Mouse (Mus musculus): Measurements from ENCODE around the gene Gm28042. TPM values are rescaled to one million over a fixed set of nuclear protein-coding genes. Genes with fewer than 3 reads are reported as not detected.

Gm28042 gene
- 1 to 10 TPM; 2.5 to 2.9 TPM for polyA plus RNA-seq (2017; shearing (Covaris generic))

DNA sequence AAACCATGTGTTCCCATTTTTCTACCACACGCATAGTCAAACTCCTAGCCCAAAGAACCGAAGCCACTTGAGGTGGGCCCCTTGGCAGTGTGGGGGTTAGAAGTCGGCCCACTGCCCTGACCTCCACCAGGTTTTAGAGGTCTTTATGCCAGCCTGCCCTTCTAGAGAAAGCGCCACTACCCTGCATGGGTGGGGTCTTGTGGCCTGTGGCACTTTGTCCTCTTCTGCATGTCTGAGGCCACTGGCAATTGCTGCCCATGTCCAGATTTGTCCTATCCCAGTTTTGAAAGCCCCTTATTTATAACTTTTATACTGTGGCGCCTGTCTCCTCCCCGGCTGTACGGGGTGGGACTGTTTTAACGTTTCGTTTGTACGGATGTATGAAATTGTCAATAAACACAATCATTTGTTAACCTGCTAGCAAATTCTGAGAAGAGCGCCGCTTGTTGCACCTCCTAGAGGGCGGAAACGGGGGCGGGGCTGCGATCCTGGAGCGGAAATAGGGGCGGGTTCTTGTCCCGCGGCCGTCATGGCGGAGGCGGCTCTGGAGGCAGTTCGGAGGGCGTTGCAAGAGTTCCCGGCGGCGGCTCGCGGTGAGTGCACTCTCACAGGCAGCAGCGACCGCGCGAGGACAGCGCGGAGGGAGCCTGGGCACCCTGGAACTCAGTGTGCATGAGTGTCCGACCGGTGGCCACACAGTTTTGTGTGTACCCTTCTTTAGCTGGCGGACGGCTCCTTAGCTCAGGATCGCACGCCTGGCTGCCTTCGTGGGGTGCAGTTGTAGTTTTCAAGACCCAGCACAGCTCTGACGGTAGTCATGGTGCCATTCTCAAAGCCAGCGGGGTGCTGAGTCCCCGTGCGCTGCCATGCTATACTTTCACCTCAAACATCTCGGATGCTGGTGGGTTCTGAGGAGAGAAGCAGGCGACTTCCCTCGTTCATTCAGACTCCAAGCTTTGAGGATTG is at the start of gene Gm28042, which contains the start of gene Jmjd7:
Gm28042 (plus strand) TSS at position 510 of the 966 bp plus-strand sequence.
Jmjd7 (plus strand) TSS at position 500 of the 966 bp plus-strand sequence.
- peak; percentile 96 for ATAC-seq

DNA sequence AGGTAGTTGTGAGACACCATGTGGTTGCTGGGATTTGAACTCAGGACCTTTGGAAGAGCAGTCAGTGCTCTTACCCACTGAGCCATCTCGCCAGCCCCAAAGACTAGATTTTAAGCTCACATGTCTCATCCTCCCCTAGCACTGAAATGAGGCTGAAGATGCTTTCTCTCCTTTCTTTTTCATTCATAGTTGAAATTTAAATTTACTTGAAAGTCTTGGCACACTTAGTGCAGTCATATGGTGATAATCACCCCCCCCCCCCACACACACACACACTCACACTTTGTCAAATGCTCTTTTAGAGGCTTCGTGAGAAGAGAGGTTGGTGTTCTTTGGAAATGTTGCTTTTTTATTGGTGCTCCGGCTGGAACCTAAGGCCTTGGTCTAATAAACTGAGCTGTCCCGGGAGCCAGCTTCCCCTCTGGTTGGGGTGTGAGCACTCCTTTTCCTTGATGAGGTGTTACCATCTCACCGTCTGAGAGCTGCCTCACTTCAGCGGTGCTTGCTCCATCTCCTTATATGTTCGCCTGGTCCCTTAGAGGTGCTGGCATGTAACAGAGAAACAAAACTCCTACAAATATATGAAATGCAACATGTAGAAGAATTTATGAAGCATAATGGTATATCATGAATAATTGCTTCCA is 46.8 kb upstream of the Gm28042 start:
- no peak for ATAC-seq

DNA sequence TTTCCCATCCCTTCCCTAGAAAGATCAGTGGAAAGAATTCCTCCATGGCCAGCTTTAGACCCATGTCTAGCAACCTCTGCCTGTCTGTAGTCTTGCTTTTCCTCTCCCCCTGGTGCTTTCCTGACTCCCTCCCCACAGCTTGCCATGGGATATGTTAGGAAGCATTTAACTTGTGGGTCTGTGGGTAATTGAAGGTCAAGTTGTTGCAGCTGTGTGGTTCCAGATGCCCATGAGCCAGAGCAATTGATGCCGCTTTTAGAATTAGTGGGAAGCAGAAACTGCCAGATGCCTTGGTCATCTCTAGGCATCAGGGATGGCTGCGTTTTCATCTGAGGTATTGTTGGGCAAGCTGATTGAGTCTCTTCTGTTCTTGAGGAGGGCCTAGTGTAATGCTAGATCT is 45.7 kb upstream of the Gm28042 start:
- ATAC-seq: no peak

DNA sequence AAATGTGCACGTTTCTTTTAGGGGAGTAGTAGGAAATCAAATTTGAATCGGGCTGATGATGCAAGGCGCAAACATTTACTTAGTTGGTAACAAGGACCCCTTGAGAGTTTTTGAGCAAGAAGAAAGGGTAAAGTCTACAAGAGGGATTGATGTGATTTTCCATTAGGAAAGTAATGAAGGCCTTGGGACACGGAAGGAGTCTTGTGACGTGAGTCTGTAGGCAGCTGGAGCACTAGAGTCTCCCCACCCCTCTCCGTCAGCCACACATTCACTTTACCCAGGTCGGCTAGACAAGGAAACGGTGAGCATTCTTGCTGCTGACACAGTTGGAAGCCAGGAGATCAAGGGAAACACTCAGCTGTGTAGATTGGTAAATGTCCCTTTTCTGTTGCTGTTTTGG is 41.4 kb upstream of the Gm28042 start:
- no peak for ATAC-seq

DNA sequence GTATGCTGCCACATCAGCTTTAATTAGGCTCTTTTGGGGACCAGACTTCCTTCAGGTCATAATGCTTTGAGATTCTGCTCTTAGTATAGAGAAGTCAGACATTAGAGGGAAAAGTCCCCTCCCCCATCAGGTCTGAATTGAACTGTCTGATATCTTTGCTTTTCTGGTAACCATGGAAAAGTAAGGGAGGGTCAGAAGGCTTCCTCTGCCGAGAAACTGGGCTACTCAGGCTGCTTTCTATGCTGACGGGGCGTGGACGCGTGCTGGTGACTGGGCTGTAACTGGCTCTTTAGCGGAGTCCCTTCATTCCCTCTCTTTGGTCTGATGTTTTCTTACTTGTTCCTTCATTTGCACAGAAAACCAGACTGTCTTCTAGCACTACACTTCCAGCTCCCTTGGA is 40.9 kb upstream of the Gm28042 start:
- no peak for ATAC-seq

DNA sequence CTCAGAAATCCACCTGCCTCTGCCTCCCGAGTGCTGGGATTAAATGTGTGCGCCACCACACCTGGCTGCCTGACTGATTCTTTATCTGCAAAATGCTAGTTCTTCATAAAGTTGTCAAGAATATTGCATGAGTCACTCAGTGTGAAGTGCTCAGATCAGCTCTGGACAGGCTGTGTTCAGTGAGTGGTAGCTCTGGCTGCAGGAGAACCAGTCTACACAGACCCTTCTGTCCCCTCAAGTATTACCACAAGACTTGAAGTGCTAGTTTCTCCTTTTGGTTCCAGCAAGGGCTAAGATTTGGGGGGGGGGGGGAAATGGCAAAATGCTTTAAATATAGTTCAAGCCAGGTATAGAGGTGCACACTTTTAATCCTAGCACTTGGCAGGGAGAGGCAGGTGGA is 39.9 kb upstream of the Gm28042 start:
- ATAC-seq: no peak

DNA sequence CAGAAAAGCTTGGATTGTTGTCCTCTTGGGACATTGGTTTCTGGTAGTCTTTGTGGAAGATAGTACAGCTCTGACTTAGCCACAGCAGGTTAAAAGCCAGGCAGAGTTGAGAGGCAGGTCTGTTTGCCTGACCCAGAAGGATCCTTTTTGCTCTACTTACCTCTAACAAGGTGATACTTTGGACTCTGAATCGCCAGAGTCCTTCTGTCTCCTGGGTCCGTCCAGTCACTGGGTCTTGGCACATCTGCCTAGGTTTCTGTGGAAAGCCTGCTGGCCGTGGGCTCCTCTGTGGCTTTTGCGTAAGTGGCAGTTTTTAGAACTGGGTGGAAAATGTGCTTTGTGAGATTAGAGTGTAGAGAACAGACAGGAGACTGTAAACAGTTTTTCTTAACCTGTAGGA is 38.3 kb upstream of the Gm28042 start:
- ATAC-seq: no peak

DNA sequence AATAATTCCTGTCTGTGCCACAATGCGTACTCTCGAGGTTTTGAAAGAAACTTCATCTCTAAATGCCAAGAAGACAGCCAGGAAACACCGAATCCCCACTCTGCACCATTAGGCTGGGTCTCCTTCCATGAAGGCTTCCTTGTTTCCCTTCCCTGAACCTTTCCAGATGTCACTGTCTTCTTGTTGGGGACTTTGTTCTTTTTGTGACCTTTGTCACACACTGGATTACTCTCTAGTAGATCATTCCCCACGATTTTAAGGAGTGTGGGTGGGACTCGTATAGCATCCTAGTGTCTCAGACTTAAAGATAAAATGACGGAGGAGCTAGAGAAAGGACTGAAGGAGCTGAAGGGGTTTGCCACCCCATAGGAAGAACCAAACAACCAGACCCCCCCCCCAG is 36.4 kb upstream of the Gm28042 start:
- no peak for ATAC-seq

DNA sequence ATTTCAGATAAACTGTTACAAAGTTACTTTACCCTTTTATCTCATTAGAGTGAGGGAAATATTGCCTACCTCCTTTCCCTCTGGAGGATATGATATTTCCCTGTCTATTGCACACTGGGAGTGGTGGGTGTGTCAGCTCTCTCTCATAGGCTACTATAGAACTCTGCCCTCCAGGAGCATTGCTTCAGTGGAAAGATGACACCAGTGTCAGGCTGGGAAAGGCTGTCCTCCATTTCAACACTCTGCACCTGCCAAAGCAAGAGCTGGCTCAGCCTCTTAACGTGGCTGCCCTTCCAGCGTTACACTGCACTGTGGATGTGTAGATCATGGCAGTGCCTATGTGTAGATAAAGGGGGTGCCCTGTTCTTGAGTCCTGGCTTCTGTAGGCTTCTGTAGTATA is 34.9 kb upstream of the Gm28042 start:
- no peak for ATAC-seq

DNA sequence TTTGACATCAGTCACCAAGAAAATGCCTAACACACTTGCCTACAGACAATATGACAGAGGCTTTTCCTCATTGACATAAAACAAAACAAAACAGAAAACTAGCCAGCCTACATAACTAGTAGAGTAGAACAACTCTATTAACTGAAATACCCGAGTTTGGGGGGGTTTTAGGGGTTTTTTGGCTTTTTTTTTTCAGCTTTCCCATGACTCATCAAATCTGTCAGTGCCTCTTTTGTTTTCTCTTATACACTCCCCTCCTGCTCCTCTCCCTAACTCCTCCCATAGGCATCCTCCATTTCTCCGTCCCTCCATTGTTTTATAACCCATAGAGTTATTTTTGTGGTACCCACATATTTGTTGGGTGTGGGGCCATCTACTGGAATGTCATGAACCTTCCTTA is 33.8 kb upstream of the Gm28042 start:
- ATAC-seq: no peak

DNA sequence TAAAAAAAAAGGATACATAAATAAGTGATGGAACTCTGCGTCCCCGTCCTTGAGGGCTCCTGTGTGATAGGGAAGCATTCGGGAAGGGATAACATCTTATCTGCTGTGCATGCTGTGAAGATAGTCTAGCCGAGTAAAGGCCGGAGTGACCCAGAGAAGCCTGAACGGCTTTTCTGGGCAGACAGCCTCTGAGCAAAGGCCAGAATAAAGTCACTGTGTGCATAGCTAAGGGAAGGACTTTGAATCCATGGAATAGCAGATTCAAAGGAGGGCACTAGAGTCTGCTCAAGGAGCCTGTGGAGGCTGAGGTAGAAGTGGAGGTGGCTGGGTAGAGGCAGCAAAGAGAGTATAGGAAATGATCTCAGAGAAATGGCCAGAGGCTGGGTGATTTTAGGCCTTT is 32.5 kb upstream of the Gm28042 start:
- no peak for ATAC-seq

DNA sequence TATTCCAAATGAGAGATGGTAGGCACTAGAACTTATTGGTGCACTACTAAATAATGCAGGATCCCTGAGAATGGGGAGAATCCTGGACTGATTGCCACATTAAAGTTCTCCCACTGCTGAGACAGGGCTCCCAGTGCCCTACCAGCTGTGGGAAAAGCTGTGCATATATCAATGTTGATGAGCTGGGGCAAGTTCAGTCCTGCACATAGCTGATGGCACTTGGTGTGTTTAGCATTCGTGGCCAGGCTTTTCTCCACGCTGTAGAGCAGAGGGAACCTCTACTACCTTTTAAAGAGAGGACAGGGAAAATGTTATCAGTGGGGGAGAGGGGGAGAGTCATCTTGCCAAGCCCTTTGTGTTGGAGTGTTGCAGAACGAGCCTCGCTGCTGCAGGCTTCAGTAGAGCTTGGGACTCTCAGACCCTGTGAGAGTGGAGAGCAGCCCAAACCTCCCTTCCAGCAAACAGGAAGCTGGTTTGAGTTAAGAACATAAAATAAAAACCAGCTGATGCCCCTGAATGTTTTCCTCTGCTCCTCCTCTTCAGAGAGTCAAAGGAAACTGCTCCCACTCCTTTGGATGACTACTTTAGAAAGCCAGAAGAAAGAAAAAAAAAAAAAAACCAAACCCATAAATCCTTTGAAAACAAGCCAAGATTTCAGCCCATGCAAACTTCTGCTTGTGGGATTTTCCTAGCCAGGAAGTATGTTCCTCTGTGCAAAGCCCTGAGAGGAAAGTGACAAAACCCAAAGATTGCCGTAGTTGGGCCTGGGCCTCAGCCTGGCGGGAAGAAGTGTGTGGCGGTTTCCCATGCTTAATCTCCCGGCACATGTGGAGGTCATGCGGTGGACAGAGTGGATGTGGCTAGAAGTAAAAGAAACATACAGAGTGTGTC is 31.7 kb upstream of the Gm28042 start:
- no peak for ATAC-seq

DNA sequence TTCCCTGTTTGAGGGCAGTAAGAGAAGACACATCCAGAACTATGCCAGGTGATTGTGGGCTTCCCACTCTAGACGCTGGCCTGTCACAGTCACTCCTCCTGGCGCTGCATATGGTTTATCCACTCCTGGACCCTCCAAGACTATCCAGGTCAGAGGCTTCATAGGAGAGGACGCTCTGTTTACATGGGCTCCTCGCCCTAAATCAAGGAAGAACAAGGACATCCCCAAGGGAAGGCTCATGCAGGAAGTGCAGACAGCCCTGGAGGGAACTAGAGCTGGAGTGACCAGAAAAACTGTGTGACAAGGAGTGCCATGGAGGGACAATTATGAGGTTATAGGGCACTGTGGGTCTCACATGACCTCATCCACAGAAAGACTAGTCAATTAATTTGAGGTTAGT is 29.9 kb upstream of the Gm28042 start:
- ATAC-seq: no peak

DNA sequence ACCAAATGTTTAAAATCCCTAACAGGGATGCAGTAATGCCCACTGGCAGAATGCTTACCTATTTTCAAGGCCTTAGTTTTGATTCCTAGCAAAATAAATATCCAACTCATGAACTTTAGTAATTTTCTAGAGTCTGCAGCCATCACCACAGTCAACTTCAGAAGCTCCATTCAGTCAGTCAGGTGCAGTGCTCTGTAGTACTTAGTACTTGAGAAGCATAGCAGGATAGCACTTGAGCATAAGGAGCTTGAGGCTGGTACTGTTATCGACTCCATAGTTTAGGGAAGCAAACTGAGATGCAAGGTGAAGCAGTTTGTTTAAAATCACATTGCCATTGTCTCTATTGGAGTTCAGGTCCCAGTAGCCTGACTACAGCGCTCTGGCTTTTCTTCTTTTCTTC is 27.6 kb upstream of the Gm28042 start:
- ATAC-seq: no peak

DNA sequence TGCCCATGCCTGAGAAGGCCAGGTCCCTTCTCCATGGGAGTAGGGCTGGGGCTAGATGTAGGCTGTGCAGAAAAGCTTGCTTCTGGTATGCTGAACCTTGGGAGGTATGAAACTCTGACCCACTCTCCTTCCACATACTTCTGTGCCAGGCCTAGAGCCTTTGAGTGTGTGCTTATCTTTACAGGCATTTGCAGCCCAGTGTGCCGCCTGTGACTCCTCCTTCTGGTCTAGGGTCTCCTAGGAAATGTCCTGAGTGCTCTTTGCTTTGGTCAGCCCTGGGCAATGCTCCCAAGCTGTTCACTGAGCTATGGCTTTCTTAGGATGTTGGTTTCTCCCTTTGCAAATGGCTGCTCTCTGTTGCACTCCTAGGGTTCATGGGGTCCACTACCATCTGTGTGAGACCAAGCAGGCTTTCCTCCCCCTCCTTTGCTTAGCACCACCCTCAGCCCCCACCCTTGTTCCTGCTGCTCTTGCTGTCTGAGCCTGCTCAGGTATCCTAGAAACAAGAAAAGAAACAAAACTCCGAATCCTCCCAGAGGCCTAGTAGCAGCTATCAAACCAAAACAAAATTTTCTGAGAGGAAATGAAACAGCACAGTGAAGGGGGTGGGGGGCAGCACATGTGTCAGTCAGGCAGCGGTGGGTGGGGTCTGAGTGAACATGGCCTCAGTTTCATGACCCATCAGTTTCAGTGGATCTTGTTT is 26.3 kb upstream of the Gm28042 start:
- no peak for ATAC-seq

DNA sequence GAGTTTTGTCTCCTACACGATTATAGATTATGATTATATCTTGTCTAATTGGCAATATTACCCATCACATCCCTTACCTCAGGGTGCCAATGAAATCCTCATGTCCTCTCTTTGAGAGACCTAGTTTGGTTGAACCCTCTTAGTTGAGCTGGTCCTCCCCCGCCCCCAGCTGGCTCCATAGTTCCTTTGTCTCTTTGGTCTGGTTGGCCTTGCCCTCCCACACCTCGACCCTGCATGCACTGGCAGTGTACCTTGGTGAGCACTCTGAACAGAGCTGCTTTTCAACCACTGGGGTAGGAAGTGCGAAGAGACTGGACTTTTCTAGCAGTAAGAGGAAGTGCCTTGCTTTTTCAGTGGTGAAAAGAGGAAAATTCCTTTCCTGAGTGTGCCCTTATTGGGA is 25.3 kb upstream of the Gm28042 start:
- ATAC-seq: no peak

DNA sequence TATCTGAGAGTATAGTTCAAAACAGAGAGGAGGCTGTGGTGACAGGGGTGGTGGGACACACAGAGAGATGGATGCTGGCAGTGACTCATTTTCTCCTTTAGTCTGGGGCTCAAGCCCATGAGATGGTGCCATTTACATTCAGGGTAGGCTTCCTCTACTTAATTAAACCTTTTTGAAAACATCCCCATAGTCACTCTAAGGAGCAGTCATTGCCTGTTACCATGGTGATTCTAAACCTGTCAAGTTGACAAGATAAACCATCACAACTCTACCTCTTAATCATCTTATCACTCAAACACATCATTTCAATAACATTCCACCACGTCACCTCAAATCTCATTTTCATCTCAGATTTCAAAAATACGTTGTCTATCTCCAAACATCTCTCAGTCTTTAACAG is 23.3 kb upstream of the Gm28042 start:
- ATAC-seq: peak; percentile 83

DNA sequence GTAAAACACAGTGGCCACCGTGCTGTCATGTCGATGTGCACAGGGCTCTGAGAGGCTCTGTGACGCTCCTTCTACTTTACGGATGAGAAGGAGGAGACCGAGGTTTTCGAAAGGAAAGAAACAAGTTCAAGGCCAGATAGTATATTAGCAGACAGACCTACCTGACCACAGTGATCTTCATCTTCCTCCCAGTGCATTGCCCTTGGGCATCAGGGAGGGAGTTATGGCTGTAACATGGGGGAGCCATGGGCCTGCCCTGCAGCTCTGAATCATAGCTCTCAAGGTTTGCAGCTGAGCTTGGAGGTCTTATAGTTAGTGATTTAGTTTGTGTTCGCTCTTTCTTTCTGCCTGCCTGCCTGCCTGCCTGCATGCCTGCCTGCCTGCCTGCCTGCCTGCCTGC is 20.6 kb upstream of the Gm28042 start:
- no peak for ATAC-seq

DNA sequence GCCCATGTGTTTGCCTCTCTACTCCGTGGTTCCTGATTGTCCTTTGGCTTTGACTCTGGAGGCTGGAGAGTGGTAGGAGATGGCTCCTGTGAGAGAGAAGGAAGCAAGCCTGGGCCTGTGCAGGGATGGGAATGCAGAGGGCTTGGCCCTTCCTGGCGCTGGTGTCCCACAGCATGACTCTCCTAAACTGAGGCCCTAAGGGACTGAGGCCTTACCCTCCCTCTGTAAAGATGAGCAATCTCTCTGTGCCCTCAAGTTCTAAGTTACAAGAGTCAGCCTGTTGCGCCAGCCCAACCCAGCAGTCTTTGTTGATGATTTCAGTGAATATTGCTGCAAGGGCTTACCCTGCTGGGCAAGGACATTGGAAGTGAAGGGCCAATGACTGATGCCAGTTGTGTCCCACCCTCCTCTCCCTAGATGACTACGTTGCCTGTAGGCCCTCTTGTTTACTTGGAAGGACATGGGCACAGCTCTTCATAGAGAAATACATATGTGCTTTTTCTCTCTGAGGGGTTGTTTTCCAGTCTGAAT is 19.5 kb upstream of the Gm28042 start:
- no peak for ATAC-seq

DNA sequence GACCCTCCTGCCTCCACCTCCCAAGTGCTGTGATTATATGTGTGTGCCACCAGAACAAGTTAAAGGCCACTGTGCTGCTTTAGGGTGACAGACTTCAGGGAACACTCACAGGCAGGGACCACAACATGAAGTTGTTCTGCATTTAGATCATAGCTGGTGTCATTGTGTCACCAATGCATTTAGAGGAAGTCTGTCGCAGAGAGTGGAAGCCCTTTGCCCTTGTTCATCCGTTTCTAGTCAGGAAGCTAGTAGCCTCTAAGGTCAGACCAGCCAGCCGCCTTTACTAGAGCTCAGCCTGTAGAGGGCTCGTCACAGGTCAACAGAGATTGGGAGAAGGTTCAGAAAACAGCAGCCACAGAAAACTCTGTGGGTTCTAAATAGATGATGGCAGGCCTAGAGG is 18.6 kb upstream of the Gm28042 start:
- no peak for ATAC-seq

DNA sequence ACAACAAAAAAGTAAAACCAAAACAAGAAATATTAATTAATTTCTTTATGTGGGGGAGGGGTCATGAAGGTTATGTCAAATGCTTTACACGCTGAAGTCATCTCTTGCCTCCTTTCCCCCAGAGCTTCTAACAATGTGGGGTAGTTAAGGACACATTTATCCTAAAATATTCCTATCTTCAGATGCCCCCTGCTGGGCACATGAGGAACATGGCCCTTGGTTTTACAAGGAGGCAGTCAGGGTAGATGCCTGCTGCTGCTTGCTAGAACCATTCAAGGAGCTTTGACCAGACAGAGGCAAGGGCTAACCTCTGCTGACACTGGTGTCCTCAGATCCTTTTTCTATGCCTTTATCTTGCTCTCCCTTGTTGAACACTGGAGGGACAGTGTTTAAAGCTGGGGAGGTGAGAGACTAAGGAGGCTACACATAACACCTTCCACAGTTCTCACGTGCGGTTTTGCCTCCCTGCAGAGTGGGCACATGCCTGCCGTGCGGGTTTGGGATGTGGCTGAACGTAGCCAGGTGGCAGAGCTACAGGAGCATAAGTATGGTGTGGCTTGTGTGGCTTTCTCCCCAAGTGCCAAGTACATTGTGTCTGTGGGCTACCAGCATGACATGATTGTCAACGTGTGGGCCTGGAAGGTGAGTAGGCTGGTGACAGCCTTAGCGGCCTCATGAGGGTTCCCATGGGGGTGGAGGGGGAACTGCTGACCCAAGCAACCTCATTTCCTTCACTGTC is 15.7 kb upstream of the Gm28042 start:
- peak; percentile 71 for ATAC-seq

Data from CD4-positive, CD25-positive, alpha-beta regulatory T cell, adult 4 months (primary cell).